Mouse (Mus musculus): ENCODE results near the gene Egfl7. TPM values are rescaled to one million over a fixed set of nuclear protein-coding genes. Genes with fewer than 3 reads are reported as not detected.

The Egfl7 gene
- polyA plus RNA-seq, 1 experiment from 2014 or later, result 341 TPM

GRCm38 (mm10) chr2:26617331-26617730 lies 37.5 kb downstream of the Egfl7 start:
- Histone ChIP-seq H3K4me1 (no peaks in the 10 kb centered on the region), H3K36me3 (no peaks in the 10 kb centered on the region), H3K27me3 (peaks cover 6% of the 10 kb centered on the region; the same call in 1 of the 2 replicates), H3K4me2 (no peak overlapping the region), H3K4me3 (no peak overlapping the region), H3K27ac (no peak overlapping the region), H3K9ac (no peak overlapping the region), H3K9me3 (no peaks in the 10 kb centered on the region)
- ATAC-seq (ENCODE audit: borderline replicate concordance, extremely low read depth, low FRiP score, low TSS enrichment), result no peak
- 56% methylated on average over 6 of the region's 6 CpGs for WGBS

DNA sequence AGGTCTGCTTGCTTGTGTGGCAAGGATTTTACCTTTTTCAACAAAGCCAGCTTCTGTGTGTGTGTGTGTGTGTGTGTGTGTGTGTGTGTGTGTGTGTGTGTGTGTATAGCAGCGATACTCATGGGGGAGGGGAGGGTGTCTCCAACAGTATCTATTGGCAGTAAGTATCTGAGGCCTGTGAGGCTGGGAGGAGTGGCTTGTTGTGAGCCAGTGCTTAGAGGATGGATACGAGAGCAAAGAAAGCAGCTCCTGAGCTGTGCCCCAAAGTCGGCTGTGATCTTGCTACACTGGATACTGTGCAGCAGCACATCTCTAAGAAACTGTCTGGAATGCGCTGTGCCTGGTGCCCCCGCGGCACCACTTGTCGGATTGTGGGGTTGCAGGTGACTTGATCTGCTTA lies 38.1 kb downstream of the Egfl7 start:
- H3K4me3 ChIP-seq, result no peak overlapping the region
- 43% methylated on average over 7 of the region's 7 CpGs for WGBS
- peaks cover 6% of the 10 kb centered on the region; the same call in 1 of the 2 replicates for H3K27me3 ChIP-seq
- no peak overlapping the region for H3K4me2 ChIP-seq
- no peak for ATAC-seq (ENCODE audit: borderline replicate concordance, extremely low read depth, low FRiP score, low TSS enrichment)
- H3K36me3 ChIP-seq, result no peaks in the 10 kb centered on the region
- no peak overlapping the region for H3K9ac ChIP-seq
- H3K9me3 ChIP-seq, result no peaks in the 10 kb centered on the region
- no peak overlapping the region for H3K27ac ChIP-seq
- H3K4me1 ChIP-seq, result no peaks in the 10 kb centered on the region

- peaks cover 6% of the 10 kb centered on the region; the same call in 1 of the 2 replicates for H3K27me3 ChIP-seq
- H3K4me2 ChIP-seq, result no peak overlapping the region
- no peaks in the 10 kb centered on the region for H3K9me3 ChIP-seq
- H3K27ac ChIP-seq, result no peak overlapping the region
- WGBS, result 39% methylated on average over 2 of the region's 2 CpGs
- H3K4me1 ChIP-seq, result no peaks in the 10 kb centered on the region
- H3K9ac ChIP-seq, result no peak overlapping the region
- no peak overlapping the region for H3K4me3 ChIP-seq
- no peaks in the 10 kb centered on the region for H3K36me3 ChIP-seq
- ATAC-seq (ENCODE audit: borderline replicate concordance, extremely low read depth, low FRiP score, low TSS enrichment), result no peak
These were observed 41.4 kb downstream of the Egfl7 start for GRCm38 (mm10) chr2:26621246-26621645.

GRCm38 (mm10) chr2:26622984-26623383 lies 43.2 kb downstream of the Egfl7 start:
- WGBS, result 56% methylated on average over 5 of the region's 5 CpGs
- 0 out of 2 replicates have a peak, but pooled peaks cover 4% of the 10 kb centered on the region for H3K4me1 ChIP-seq
- peaks cover 6% of the 10 kb centered on the region; the same call in 1 of the 2 replicates for H3K27me3 ChIP-seq
- no peaks in the 10 kb centered on the region for H3K36me3 ChIP-seq
- H3K9ac ChIP-seq, result no peak overlapping the region
- H3K4me3 ChIP-seq, result no peak overlapping the region
- no peak overlapping the region for H3K27ac ChIP-seq
- no peak for ATAC-seq (ENCODE audit: borderline replicate concordance, extremely low read depth, low FRiP score, low TSS enrichment)
- no peak overlapping the region for H3K4me2 ChIP-seq
- no peaks in the 10 kb centered on the region for H3K9me3 ChIP-seq

DNA sequence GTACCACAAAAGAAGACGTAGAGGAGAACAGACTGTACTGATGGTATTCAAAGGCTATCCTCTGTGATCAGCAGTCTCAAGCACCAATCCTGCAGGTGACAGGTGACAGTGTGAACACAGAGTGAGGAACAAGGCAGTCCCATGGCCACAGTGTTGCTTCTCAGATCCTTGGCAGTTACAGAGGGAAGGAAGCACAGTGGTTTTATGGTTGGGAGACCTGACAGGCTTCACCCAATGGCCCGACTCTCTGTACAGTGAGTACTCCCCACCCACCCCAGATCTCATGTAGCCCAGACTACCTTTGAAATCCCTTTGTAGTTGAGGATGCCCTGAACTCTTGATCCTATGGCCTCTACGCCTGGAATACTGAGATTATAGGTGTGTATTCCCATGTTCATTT lies 45.6 kb downstream of the Egfl7 start:
- H3K4me2 ChIP-seq, result no peak overlapping the region
- H3K27me3 ChIP-seq, result no peaks in the 10 kb centered on the region
- H3K4me3 ChIP-seq, result no peak overlapping the region
- ATAC-seq (ENCODE audit: borderline replicate concordance, extremely low read depth, low FRiP score, low TSS enrichment), result no peak
- no peak overlapping the region for H3K9ac ChIP-seq
- peaks cover 24% of the 10 kb centered on the region for H3K4me1 ChIP-seq
- H3K27ac ChIP-seq, result no peak overlapping the region
- H3K36me3 ChIP-seq, result no peaks in the 10 kb centered on the region
- H3K9me3 ChIP-seq, result no peaks in the 10 kb centered on the region
- 75% methylated on average over 3 of the region's 3 CpGs for WGBS

- no peak overlapping the region for H3K4me2 ChIP-seq
- no peaks in the 10 kb centered on the region for H3K36me3 ChIP-seq
- no peaks in the 10 kb centered on the region for H3K27me3 ChIP-seq
- no peak overlapping the region for H3K27ac ChIP-seq
- peaks cover 24% of the 10 kb centered on the region for H3K4me1 ChIP-seq
- ATAC-seq (ENCODE audit: borderline replicate concordance, extremely low read depth, low FRiP score, low TSS enrichment), result no peak
- no peaks in the 10 kb centered on the region for H3K9me3 ChIP-seq
- WGBS, result 50% methylated on average over 3 of the region's 3 CpGs
- H3K9ac ChIP-seq, result no peak overlapping the region
- no peak overlapping the region for H3K4me3 ChIP-seq
These were observed 46.3 kb downstream of the Egfl7 start for GRCm38 (mm10) chr2:26626081-26626480.

GRCm38 (mm10) chr2:26627921-26628739 lies 48.3 kb downstream of the Egfl7 start, which contains the start of gene Fam69b:
Gene Fam69b (plus strand): TSS chr2:26628457.
- Histone ChIP-seq H3K4me2 (peak within 1 kb of the TSS; percentile 99), H3K4me1 (peaks cover 24% of the 10 kb centered on the region), H3K27ac (no peak within 1 kb of the TSS), H3K36me3 (no peaks in the 10 kb centered on the region), H3K27me3 (no peaks in the 10 kb centered on the region), H3K9ac (peak within 1 kb of the TSS; percentile 79), H3K9me3 (no peaks in the 10 kb centered on the region), H3K4me3 (peak within 1 kb of the TSS; percentile 58)
- ATAC-seq (ENCODE audit: borderline replicate concordance, extremely low read depth, low FRiP score, low TSS enrichment), result peak; percentile 34; the same call in 1 of the 2 replicates
- WGBS, result under 1% methylated on average over 59 of the region's 70 CpGs

DNA sequence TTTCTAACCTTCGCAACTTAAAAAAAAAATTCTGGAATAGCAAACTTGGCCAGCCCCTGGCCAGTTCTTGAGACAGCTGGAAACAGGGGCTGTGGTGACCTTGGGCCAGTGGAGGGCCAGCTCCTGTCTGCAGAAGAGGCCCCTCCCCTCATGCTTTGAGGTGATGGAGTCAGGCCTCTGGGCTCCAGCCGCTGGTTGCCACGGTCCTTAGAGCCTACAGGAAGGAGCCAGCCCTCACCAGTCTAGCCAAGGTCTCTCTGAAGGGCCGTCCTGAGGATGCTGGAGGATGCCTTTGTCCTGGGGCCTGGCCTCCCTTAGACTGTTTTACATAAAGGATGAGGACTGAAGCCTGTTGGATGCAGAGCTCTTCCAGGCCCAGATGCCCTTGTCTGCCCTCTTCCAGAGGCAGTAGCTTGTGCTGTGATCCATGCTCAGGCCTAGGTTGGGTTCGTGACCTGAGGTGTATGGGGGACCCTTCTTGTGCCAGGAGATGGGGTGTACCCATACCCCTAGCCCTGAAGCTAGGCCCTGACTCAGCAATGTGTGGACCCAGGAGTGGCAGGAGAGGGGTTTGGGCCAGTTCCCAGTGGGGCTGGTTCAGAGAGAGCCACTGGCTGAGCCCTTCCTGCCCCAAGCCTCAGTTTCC lies 49.1 kb downstream of the Egfl7 start:
- H3K9me3 ChIP-seq, result no peaks in the 10 kb centered on the region
- peak; percentile 53 for ATAC-seq (ENCODE audit: borderline replicate concordance, extremely low read depth, low FRiP score, low TSS enrichment)
- peak overlapping the region; percentile 58 for H3K4me3 ChIP-seq
- no peaks in the 10 kb centered on the region for H3K36me3 ChIP-seq
- H3K27me3 ChIP-seq, result no peaks in the 10 kb centered on the region
- no peak overlapping the region for H3K27ac ChIP-seq
- H3K9ac ChIP-seq, result peak overlapping the region; percentile 79
- H3K4me2 ChIP-seq, result peak overlapping the region; percentile 99
- H3K4me1 ChIP-seq, result peaks cover 24% of the 10 kb centered on the region
- WGBS, result 25% methylated on average over 5 of the region's 5 CpGs

DNA sequence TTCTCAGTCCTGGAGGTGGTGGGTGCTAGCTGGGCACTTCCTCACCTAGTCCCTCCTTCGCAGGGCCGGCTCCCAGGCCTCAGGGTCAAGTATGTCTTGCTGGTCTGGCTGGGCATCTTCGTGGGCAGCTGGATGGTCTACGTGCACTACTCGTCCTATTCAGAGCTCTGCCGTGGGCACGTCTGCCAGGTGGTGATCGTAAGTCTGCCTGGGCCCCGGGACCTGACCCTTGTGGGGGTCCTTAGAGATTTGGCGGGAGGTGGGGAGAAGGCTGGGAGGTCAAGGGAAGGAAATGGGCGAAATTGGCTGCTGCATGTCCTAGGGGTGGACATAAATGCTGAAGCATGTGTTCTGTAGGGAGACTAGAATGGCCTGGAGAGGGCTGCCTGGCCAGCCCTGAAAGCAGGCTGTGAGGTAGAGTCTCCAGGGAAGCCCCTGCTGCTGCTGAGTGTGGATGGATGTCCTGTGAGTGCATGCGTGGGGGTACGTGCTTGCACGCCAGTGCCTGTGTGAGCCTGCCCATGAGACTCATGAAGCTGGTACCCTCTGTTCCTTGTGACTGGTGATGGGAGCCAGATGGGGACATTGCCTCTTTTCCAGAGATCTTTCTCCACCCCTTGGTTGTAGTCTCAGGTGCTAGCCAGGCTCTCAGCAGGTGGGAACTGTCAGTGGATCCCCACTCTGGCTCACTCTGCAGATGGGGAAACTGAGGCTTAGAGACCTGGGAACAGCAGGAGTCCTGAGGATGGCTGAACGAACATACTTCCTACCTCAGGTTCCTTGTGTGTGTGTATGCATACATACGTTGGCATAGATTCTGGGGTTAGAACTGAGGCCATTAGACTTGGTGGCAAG lies 53.0 kb downstream of the Egfl7 start:
- H3K4me1 ChIP-seq, result peaks cover 29% of the 10 kb centered on the region
- H3K27me3 ChIP-seq, result no peaks in the 10 kb centered on the region
- no peaks in the 10 kb centered on the region for H3K9me3 ChIP-seq
- H3K9ac ChIP-seq, result no peak overlapping the region
- H3K36me3 ChIP-seq, result peaks cover 35% of the 10 kb centered on the region
- no peak overlapping the region for H3K4me2 ChIP-seq
- H3K4me3 ChIP-seq, result no peak overlapping the region
- no peak overlapping the region for H3K27ac ChIP-seq
- 75% methylated on average over 16 of the region's 16 CpGs for WGBS
- ATAC-seq (ENCODE audit: borderline replicate concordance, extremely low read depth, low FRiP score, low TSS enrichment), result no peak

DNA sequence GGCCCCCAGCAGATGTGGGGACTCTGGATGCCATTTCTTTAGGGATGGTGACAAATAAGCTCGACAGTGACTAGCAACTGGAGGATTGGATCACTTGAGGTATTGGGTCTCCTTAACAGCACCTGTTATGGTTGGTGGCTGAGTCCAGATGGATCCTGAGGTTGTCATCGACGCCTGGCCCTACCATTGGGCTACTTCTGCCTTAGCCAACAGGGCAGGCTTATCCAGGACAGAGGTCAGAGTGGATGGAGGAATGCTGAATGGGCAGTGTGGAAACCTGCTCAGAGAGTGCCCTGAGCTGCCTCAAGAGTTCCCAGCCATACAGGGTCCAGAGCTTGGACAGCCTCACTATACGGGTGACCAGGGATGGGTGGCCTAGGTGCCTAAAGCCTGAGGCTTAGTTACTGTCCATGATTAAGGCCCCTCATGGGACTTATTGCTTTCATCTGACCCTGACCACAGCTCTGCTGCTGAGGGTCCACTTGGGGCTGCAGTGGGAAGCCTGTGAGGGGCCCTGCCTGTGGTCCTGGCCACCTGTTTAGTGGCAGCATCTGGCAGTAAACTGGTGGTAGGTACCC lies 54.2 kb downstream of the Egfl7 start:
- H3K4me3 ChIP-seq, result no peak overlapping the region
- no peak overlapping the region for H3K4me2 ChIP-seq
- H3K27me3 ChIP-seq, result no peaks in the 10 kb centered on the region
- H3K4me1 ChIP-seq, result peaks cover 33% of the 10 kb centered on the region
- 66% methylated on average over 4 of the region's 4 CpGs for WGBS
- no peak for ATAC-seq (ENCODE audit: borderline replicate concordance, extremely low read depth, low FRiP score, low TSS enrichment)
- H3K9me3 ChIP-seq, result no peaks in the 10 kb centered on the region
- H3K9ac ChIP-seq, result no peak overlapping the region
- H3K36me3 ChIP-seq, result peaks cover 46% of the 10 kb centered on the region
- no peak overlapping the region for H3K27ac ChIP-seq

Measured in lung, embryonic 15.5 days (tissue).